Mouse (Mus musculus) MEL (cell line): ENCODE data around the gene Slc4a1.

Experiments
- CTCF ChIP-seq, 3 experiments: IDR thresholded peaks in 2 of 3; conservative IDR thresholded peaks in 1 of 3; 2 replicates each; pipeline ENCODE4 v1.5.1; 2011 to 2012; ENCODE audit warnings: low read length in 3 of 3, low read depth in 2 of 3, mild to moderate bottlenecking in 2 of 3, improper control_type of control experiment in 1 of 3, inconsistent platforms in 1 of 3, mixed read lengths in 1 of 3, moderate library complexity in 1 of 3; ENCODE audit not compliant: control insufficient read depth in 1 of 3, insufficient read depth in 1 of 3, poor library complexity in 1 of 3, severe bottlenecking in 1 of 3
- E2F4 ChIP-seq: IDR thresholded peaks from 2 replicates; pipeline ENCODE4 v1.6.1; 2011; ENCODE audit warnings: low read depth, low read length, improper control_type of control experiment, borderline replicate concordance
- MXI1 ChIP-seq: IDR thresholded peaks from 2 replicates; pipeline ENCODE4 v1.6.1; 2011; ENCODE audit warnings: mild to moderate bottlenecking, low read depth, low read length, improper control_type of control experiment
- POLR2AphosphoS5 ChIP-seq: IDR thresholded peaks from 2 replicates; pipeline ENCODE4 v1.6.1; 2012; ENCODE audit warnings: low read depth, borderline replicate concordance, mild to moderate bottlenecking, inconsistent platforms, low read length, moderate library complexity, mixed read lengths
- RAD21 ChIP-seq: IDR thresholded peaks from 2 replicates; pipeline ENCODE4 v1.6.1; 2011; ENCODE audit warnings: mild to moderate bottlenecking, low read depth, low read length, improper control_type of control experiment

DNA sequence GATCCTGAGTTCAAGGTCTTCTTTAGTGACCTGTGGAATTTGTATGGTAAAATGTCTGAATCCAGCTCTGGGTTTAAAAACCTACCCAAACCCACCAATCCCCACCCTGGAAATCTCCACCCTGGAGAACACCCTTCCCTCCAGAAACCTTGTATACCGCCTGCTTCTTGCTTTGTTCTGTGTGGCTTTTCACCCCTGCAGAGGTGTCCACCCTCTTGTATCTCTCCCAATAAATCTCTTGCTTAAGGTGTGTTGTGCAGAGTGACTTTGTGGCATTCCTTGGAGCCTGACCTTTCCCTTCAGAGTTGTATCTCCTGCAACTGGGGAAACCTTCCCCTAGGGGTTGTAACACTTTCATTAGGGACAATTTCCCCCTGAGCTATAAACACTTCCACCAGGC, 28.1 kb downstream of the Slc4a1 start:
- TF ChIP-seq CTCF (IDR thresholded peaks at IDR 0.05 in 2 of 3, conservative IDR thresholded peaks at IDR 0.05 in 1 of 3; ENCODE audit: control insufficient read depth in 1 of 3, insufficient read depth in 1 of 3, low read depth in 2 of 3, low read length in 3 of 3, poor library complexity in 1 of 3, severe bottlenecking in 1 of 3) = no peak
- TF ChIP-seq MXI1 = no peak
- TF ChIP-seq RAD21 = no peak
- TF ChIP-seq POLR2AphosphoS5 = no peak
- no peak for TF ChIP-seq E2F4
